Comparison of ENCODE assay signal across 8 mouse cellular contexts in the genomic region with DNA sequence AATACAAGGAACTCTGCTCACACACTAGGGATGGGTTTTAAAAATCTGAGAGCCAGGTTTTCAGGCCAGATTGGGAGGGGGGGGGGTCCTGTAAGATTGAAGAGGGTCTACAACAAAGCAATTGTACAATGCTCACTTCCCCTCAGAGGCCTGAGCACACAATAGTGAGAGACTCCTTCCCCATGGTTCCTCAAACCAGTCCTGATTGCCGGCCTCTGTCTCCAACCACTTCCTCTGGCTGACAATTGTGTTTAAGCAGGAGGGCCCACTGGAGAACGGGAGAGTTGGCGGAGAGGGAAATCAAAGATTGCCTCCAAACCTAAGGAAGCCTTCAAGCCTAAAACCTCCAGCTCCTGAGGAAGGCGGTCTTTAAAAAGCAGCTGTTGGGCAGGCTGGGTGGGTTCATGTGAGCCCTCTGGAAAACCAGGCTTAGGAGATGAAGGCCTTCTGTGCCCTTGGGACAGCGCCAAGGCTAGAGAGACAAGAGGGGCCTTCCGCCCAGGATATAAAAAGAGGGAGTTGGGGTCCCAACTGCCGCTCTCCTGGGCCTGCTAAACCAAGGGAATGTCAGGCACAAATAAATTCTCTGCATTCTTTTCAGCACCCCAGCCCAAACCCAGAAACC. TPM values are rescaled to one million over a fixed set of nuclear protein-coding genes. Genes with fewer than 3 reads are reported as not detected.
A peak's percentile ranks its signal among the peaks of the same experiment; 100 is the strongest.
DNase-seq lines count a peak whose midpoint lies in the region; ATAC-seq and TF ChIP-seq lines count a peak whose summit lies in the region.

No protein-coding gene starts in this region.

- no peaks in the 10 kb centered on the region for H3K36me3 ChIP-seq in erythroblast, embryonic 14.5 days (ENCODE audit: control insufficient read depth)
- H3K36me3 ChIP-seq in MEL (ENCODE audit: control insufficient read depth in 1 of 2, insufficient read depth in 2 of 2, low read length in 2 of 2), result peaks cover 0 to 8% of the 10 kb centered on the region in 2 experiments; a peak in 2 of 4 replicates
- H3K36me3 ChIP-seq in heart, embryonic 10.5 days, result peaks cover 30% of the 10 kb centered on the region
- H3K36me3 ChIP-seq in liver, embryonic 13.5 days, result no peaks in the 10 kb centered on the region
- H3K36me3 ChIP-seq in small intestine, adult 2 months (ENCODE audit: control insufficient read depth, insufficient read depth, low read length), result no peaks in the 10 kb centered on the region

- H3K79me2 ChIP-seq in MEL (ENCODE audit: control insufficient read depth, insufficient read depth, low read length, poor library complexity), result peaks cover 6% of the 10 kb centered on the region; the same call in 1 of the 2 replicates

- H3K27me3 ChIP-seq in erythroblast, embryonic 14.5 days (ENCODE audit: control insufficient read depth), result peaks cover 27% of the 10 kb centered on the region
- H3K27me3 ChIP-seq in MEL (ENCODE audit: control insufficient read depth in 1 of 2, insufficient read depth in 2 of 2, low read length in 2 of 2), result no peaks in the 10 kb centered on the region
- H3K27me3 ChIP-seq in heart, embryonic 10.5 days (ENCODE audit: insufficient read depth, poor library complexity, severe bottlenecking), result no peaks in the 10 kb centered on the region
- peaks cover 15% of the 10 kb centered on the region for H3K27me3 ChIP-seq in liver, embryonic 13.5 days
- no peaks in the 10 kb centered on the region for H3K27me3 ChIP-seq in small intestine, adult 2 months (ENCODE audit: control insufficient read depth, insufficient read depth, low read length)

- no peak for TF ChIP-seq POLR2A in MEL (IDR thresholded peaks at IDR 0.05; ENCODE audit: control insufficient read depth in 1 of 2, insufficient read depth in 1 of 2, low read depth in 1 of 2, low read length in 2 of 2, poor library complexity in 1 of 2)
- no peak for TF ChIP-seq POLR2A in small intestine, adult 2 months (IDR thresholded peaks at IDR 0.05; ENCODE audit: low read depth, low read length)

- H3K4me2 ChIP-seq in liver, embryonic 13.5 days, result peak overlapping the region; percentile 89

- peaks cover 16% of the 10 kb centered on the region for H3K4me1 ChIP-seq in erythroblast, embryonic 14.5 days (ENCODE audit: control insufficient read depth)
- peaks cover 5 to 12% of the 10 kb centered on the region in 2 experiments for H3K4me1 ChIP-seq in MEL (ENCODE audit: control insufficient read depth in 1 of 2, insufficient read depth in 2 of 2, low read length in 2 of 2)
- H3K4me1 ChIP-seq in heart, embryonic 10.5 days, result peaks cover 58% of the 10 kb centered on the region
- peaks cover 35% of the 10 kb centered on the region for H3K4me1 ChIP-seq in liver, embryonic 13.5 days (replicated peaks)
- H3K4me1 ChIP-seq in small intestine, adult 2 months (ENCODE audit: control insufficient read depth, insufficient read depth, insufficient read length, low read length), result peaks cover 6% of the 10 kb centered on the region

- no peak for TF ChIP-seq CTCF in MEL (IDR thresholded peaks at IDR 0.05 in 2 of 3, conservative IDR thresholded peaks at IDR 0.05 in 1 of 3; ENCODE audit: control insufficient read depth in 1 of 3, insufficient read depth in 1 of 3, low read depth in 2 of 3, low read length in 3 of 3, poor library complexity in 1 of 3, severe bottlenecking in 1 of 3)
- no peak for TF ChIP-seq CTCF in small intestine, adult 2 months (IDR thresholded peaks at IDR 0.05; ENCODE audit: extremely low read depth, insufficient read length, insufficient replicate concordance, low read depth, low read length)

- peak; percentile 71 for DNase-seq in MEL (ENCODE audit: low read depth, low spot score)
- DNase-seq in heart, embryonic 10.5 days (ENCODE audit: low spot score), result no peak
- DNase-seq in liver, embryonic 13.5 days, result no peak
- DNase-seq in thymus, postnatal 25 days, result no peak
- DNase-seq in thymus, postnatal 0 days (ENCODE audit: low spot score), result no peak

- ATAC-seq in erythroblast, adult 5-6 weeks (replicated peaks; ENCODE audit: low FRiP score, poor library complexity, severe bottlenecking), result no peak
- ATAC-seq in liver, embryonic 13.5 days (ENCODE audit: low read depth), result no peak

- peak overlapping the region; percentile 0; the same call in 1 of the 2 replicates for H3K27ac ChIP-seq in MEL (ENCODE audit: control insufficient read depth, low read depth, low read length)
- peak overlapping the region; percentile 90 for H3K27ac ChIP-seq in heart, embryonic 10.5 days
- H3K27ac ChIP-seq in liver, embryonic 13.5 days, result peak overlapping the region; percentile 66; the same call in 1 of the 2 replicates
- peak overlapping the region; percentile 9; the same call in 1 of the 2 replicates for H3K27ac ChIP-seq in small intestine, adult 2 months (ENCODE audit: insufficient read depth, low read depth, low read length)

- H3K4me3 ChIP-seq in erythroblast, embryonic 14.5 days (replicated peaks), result peak overlapping the region; percentile 57
- H3K4me3 ChIP-seq in MEL (ENCODE audit: control insufficient read depth in 1 of 2, insufficient read depth in 1 of 2, low read depth in 2 of 2, low read length in 2 of 2), result peak overlapping the region; percentile 73 to 91
- peak overlapping the region; percentile 80 for H3K4me3 ChIP-seq in heart, embryonic 10.5 days
- peak overlapping the region; percentile 70 for H3K4me3 ChIP-seq in liver, embryonic 13.5 days (replicated peaks)
- peak overlapping the region; percentile 87 for H3K4me3 ChIP-seq in small intestine, adult 2 months (ENCODE audit: low read depth, low read length)

- TF ChIP-seq RAD21 in MEL (IDR thresholded peaks at IDR 0.05; ENCODE audit: low read depth, low read length), result no peak

- H3K9me3 ChIP-seq in erythroblast, embryonic 14.5 days (ENCODE audit: control insufficient read depth, low read length), result no peaks in the 10 kb centered on the region
- no peaks in the 10 kb centered on the region for H3K9me3 ChIP-seq in MEL (replicated peaks; ENCODE audit: insufficient read depth, low read length)
- H3K9me3 ChIP-seq in heart, embryonic 10.5 days, result no peaks in the 10 kb centered on the region
- H3K9me3 ChIP-seq in liver, embryonic 13.5 days (replicated peaks), result no peaks in the 10 kb centered on the region

- H3K9ac ChIP-seq in MEL (ENCODE audit: control insufficient read depth, low read depth, low read length, poor library complexity, severe bottlenecking), result peak overlapping the region; percentile 74
- peak overlapping the region; percentile 76; the same call in 1 of the 2 replicates for H3K9ac ChIP-seq in liver, embryonic 13.5 days

- WGBS in heart, embryonic 10.5 days, result 19% methylated on average over 7 of the region's 7 CpGs
- WGBS in liver, embryonic 13.5 days (ENCODE audit: insufficient replicate concordance), result 30% methylated on average over 7 of the region's 7 CpGs
- 69% methylated on average over 7 of the region's 7 CpGs for WGBS in small intestine, adult 2 months

- TF ChIP-seq EP300 in MEL (IDR thresholded peaks at IDR 0.05; ENCODE audit: low read depth in 1 of 2, low read length in 2 of 2), result no peak

TF ChIP-seq in MEL, 35 proteins besides CTCF, POLR2A, EP300 and RAD21:
- TF ChIP-seq MYB (IDR thresholded peaks at IDR 0.05; ENCODE audit: low read depth, low read length), result 0 out of 2 replicates have a peak, but pooled peaks have one; percentile 8
- no peak for TF ChIP-seq MAZ (IDR thresholded peaks at IDR 0.05; ENCODE audit: low read depth, low read length)
- TF ChIP-seq ZC3H11A (IDR thresholded peaks at IDR 0.05; ENCODE audit: low read depth, low read length), result no peak
- TF ChIP-seq CHD1 (IDR thresholded peaks at IDR 0.05; ENCODE audit: low read depth, low read length), result no peak
- TF ChIP-seq ZKSCAN1 (IDR thresholded peaks at IDR 0.05; ENCODE audit: low read depth, low read length), result no peak
- no peak for TF ChIP-seq HCFC1 (IDR thresholded peaks at IDR 0.05; ENCODE audit: low read depth, low read length)
- no peak for TF ChIP-seq GATA1 (IDR thresholded peaks at IDR 0.05; ENCODE audit: low read depth, low read length)
- TF ChIP-seq E2F4 (IDR thresholded peaks at IDR 0.05; ENCODE audit: borderline replicate concordance, low read depth, low read length), result no peak
- no peak for TF ChIP-seq NELFE (IDR thresholded peaks at IDR 0.05; ENCODE audit: low read depth, low read length)

RNA-seq across cellular contexts. Expression of gene Nckap5l, which starts 1.1 kb away (rescaled TPM):
- 0.08 and 0.12 TPM in 2 replicates for polyA plus RNA-seq in erythroblast, embryonic 14.5 days (2012)
- 1.5 TPM in 1 of 2 replicates, not detected in the other for total RNA-seq in erythroblast, adult 5-6 weeks (2015; ENCODE audit: low replicate concordance)
- not detected in 2 replicates for total RNA-seq in erythroblast, adult 5-6 weeks (2017; ENCODE audit: low replicate concordance)
- total RNA-seq in MEL (2012; rRNA removed), result 2.5 and 3.3 TPM in 2 replicates
- 10 to 100 TPM in 1 of 2 experiments, not detected in 1; 14.1 TPM for polyA plus RNA-seq in MEL (2012; ENCODE audit: insufficient read depth in 1 of 2, insufficient read length in 2 of 2, low read depth in 1 of 2, low replicate concordance in 2 of 2, missing spikeins in 1 of 2)
- polyA plus RNA-seq in heart, embryonic 10.5 days (2016; fragmentation: Nextera tagmentation; extraction: Ambion mirVana), result 10.7 and 12.8 TPM in 2 replicates
- polyA plus RNA-seq in liver, embryonic 13.5 days (2015; fragmentation: Nextera tagmentation; extraction: Ambion mirVana), result 0.85 and 1.1 TPM in 2 replicates
- polyA plus RNA-seq in small intestine, adult 2 months (2012; rRNA removed), result 1.8 and 3.1 TPM in 2 replicates
- 5.7 and 6.0 TPM in 2 replicates for polyA plus RNA-seq in thymus, postnatal 0 days (2015; fragmentation: Nextera tagmentation; extraction: Ambion mirVana)

RNA-seq across cellular contexts. Expression of gene Bcdin3d, which starts 18.1 kb away (rescaled TPM):
- 0.17 and 0.28 TPM in 2 replicates for polyA plus RNA-seq in erythroblast, embryonic 14.5 days (2012)
- not detected in 2 replicates for total RNA-seq in erythroblast, adult 5-6 weeks (2015; ENCODE audit: low replicate concordance)
- 0.98 and 2.1 TPM in 2 replicates for total RNA-seq in erythroblast, adult 5-6 weeks (2017; ENCODE audit: low replicate concordance)
- total RNA-seq in MEL (2012; rRNA removed), result 7.8 and 8.8 TPM in 2 replicates
- polyA plus RNA-seq in MEL (2012; ENCODE audit: insufficient read depth in 1 of 2, insufficient read length in 2 of 2, low read depth in 1 of 2, low replicate concordance in 2 of 2, missing spikeins in 1 of 2), result 10 to 100 TPM; 13.7 to 31.3 TPM
- 11.8 and 13.7 TPM in 2 replicates for polyA plus RNA-seq in heart, embryonic 10.5 days (2016; fragmentation: Nextera tagmentation; extraction: Ambion mirVana)
- 7.3 and 7.4 TPM in 2 replicates for polyA plus RNA-seq in liver, embryonic 13.5 days (2015; fragmentation: Nextera tagmentation; extraction: Ambion mirVana)
- 2.7 and 5.2 TPM in 2 replicates for polyA plus RNA-seq in small intestine, adult 2 months (2012; rRNA removed)
- 24.3 and 24.7 TPM in 2 replicates for polyA plus RNA-seq in thymus, postnatal 0 days (2015; fragmentation: Nextera tagmentation; extraction: Ambion mirVana)

Comparison
In these comparisons a context has a peak if more than half of its experiments do, and no peak if none do; other contexts are left out.
1. H3K27ac ChIP-seq: peak in every context shown above with its lines; median percentile 90 in heart, embryonic 10.5 days; 66 in liver, embryonic 13.5 days; 9 in small intestine, adult 2 months; 0 in MEL.